Mouse (Mus musculus) spleen, embryonic (tissue): Measurements from ENCODE around the gene Llgl2.

ENCODE experiments used
- CTCF ChIA-PET: fragments of 350-600 bp; sonication (Branson Sonifier 250); formaldehyde crosslinking; loops from one replicate; lab custom pipeline; 2022; lab: Charles Lee

The Llgl2 gene

DNA sequence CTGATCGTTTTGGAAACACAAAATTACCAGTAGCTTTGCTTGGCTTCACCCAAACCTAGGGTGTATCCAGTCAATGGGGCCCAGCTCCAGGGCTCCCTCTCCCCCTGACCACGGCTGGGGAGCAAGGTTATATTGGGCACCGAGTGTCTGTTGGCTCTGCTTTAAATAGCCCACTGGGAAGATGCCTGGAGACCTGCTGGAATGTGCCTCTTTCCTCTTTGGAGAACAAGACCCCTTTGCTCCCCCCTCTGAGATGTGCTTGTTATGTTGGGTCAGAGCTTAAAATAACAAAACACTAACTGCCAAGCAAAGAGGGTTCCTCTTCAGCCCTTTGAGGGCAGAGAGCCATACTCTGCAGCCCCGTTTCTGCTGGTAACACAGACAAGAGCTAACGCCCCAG, 78.3 kb downstream of the Llgl2 start:
- CTCF ChIA-PET, result no interaction called here

DNA sequence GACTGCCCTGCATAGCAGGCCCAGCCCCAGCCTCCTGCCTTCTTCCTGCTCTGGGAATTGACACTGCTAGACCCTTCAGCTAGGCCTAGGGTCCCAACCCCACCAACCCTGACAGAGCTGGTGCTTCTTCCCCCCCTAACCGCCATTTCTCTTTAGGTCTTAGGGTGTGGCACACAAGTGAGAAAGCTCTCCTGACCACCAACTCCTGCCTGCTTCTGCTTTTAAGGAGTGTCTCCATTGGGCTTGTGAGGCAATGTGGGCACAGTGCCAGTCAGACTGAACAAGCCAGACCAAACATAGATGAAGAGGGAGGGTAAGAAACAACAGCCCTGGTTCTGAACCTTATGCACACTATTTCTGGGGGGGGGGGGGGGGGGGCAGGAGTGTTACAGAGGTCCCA, 79.0 kb downstream of the Llgl2 start:
- CTCF ChIA-PET, result no interaction called here

DNA sequence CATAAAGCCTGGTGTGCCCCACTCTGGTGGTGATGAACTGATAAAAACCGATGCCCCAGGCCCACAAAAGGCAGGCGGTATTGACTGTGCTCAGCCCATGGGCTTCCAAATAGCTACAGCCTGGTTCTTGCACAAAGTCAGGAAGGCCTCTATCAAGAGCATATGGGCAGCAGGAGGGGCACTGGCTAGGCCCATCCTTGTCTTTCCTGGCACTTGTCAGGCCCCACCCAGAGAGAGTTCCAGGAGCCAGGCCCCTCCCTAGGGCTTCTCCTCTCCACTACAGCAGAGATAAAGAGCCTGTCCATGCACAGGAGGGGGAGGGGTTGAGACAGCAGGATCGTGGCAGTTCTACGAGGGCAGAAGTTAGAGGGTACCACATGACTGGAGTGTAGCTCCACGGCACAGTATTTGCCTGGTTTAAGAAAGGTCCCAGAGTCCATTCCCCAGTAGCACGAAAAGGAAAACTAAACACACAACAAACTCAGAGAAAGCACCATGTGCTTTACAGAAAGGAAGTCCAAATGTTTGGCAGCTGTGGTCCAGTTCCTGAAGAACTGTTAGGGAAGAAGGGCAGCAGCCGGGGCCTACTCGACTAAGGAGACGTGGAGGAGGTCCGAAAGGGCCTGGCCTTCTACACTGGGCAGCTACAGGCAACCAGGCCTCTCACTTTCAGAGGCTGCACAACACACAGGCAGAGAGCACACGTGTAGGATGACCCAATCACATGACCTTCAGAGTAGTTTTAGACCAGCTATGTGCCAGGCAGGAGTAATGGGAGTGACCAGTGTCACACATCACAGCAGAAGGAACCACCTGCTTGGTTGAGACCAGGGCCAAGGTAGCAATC, 79.8 kb downstream of the Llgl2 start:
- CTCF ChIA-PET, result interaction anchor here (0.5 kb wide), 1 partner anchor 74 kb away, joined by 7 read pairs; no protein-coding TSS in a partner anchor

DNA sequence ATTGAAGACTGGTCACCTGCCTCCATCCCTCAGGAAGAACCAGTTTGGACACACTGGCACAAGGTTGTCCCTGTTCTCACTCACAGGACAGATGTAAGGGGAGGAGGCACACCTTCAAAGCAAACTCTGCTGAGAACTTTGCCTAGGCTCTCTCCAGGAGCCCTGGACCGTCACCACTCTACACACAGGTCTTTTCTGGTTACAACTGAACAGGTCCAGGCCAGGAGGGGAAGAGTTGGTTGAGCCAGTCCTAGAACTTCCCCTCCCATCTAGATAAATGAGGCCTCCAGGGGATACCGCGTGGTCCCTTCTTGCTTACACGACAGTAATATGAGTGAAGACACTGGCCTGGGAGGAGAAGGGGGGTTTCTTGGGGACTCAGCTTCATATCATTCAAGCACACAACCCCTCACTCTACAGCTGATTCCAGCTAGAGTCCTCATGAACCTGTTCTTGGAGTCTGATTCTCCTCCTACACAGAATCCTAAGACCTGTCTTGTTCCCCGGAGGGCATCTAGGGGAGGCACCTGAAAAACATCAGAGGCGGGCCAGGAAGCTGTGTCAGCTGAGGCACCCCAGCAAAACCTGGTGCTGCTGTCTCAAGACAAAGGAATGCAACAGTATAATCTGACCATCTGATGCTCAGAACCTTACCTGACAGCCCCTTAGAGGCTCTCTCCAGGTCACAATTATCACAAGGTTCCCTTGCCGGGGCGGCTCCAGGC, 80.5 kb downstream of the Llgl2 start:
- CTCF ChIA-PET, result interaction anchor here (0.5 kb wide), 1 partner anchor 75 kb away, joined by 7 read pairs; no protein-coding TSS in a partner anchor
